Mouse (Mus musculus): ENCODE data around the gene Pcyt1b.

The Pcyt1b gene

GRCm38 (mm10) chrX:93654218-93655002, at the start of gene Pcyt1b:
Gene Pcyt1b, plus strand, starts transcription at chrX:93654863.
- no peaks in the 10 kb centered on the region for H3K36me3 ChIP-seq (ENCODE audit: control insufficient read depth, insufficient read depth, low read length, poor library complexity, severe bottlenecking)
- no peak for DNase-seq (ENCODE audit: low read depth, low spot score)
- H3K27me3 ChIP-seq (ENCODE audit: control insufficient read depth, insufficient read depth, low read length, poor library complexity, severe bottlenecking) = no peaks in the 10 kb centered on the region

DNA sequence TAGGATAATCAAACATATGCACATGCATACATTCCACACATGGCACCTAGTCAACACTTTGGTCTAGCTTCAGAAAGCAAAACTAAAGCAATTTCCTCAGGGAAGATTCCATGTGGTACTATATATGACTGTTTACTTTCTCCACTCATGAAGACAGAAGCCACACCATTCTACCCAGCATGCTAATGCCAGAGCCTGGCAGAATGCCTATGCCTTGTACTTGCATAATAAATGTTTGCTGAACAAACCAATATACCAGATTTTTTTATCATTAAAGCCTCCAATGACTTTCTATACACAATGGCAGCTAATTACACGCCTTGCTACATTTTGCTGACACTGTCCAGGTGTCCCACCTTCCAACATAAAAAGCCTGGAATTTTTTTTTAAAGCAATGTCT, 24.4 kb upstream of the Pcyt1b start:
- Histone ChIP-seq H3K27me3 (ENCODE audit: control insufficient read depth, insufficient read depth, low read length, poor library complexity, severe bottlenecking) (no peaks in the 10 kb centered on the region), H3K36me3 (ENCODE audit: control insufficient read depth, insufficient read depth, low read length, poor library complexity, severe bottlenecking) (no peaks in the 10 kb centered on the region)
- DNase-seq (ENCODE audit: low read depth, low spot score) = no peak

DNA sequence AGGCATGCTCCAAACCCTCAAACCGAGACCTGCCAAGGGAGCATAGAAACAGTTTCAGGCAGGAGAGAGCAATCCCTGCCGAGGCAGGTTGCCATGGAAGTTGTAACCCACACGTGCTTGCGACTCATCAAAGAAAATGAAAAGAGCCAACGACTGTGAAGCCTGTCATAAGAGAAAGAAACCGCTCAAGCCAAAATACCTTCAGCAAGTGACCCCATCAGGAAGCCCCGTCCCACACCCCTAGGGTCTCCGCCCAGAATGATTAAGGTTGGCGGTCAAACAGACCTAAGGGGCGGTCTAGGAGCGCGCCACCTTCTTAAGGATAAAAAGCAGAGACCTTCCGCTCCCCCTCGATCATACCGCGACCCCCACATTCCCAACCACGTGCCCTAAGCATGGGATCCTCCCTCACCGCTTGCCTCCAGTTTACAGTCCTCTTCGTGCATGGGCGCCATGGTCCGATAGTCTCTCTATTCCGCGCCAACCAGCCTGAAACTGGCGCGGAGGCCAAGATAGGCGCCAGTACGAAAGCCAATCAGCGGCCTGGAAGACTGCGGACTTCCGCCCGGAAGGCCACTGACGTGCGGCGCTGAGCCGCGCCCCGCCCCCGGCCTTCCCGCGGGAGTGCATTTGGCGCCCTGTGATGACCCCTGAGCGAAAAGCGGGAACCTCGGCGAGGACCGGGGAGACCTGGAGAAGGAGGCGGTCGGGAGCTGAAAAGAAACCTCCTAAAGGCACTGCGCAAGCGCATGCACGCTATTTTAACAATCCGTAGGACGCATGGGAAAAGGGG, 22.8 kb upstream of the Pcyt1b start, which contains the start of gene Pola1:
Gene Pola1 (minus strand): TSS at position 499 of the 793 bp plus-strand sequence.
- H3K27me3 ChIP-seq (ENCODE audit: control insufficient read depth, insufficient read depth, low read length, poor library complexity, severe bottlenecking) = no peaks in the 10 kb centered on the region
- DNase-seq (ENCODE audit: low read depth, low spot score) = peak; percentile 71
- H3K36me3 ChIP-seq (ENCODE audit: control insufficient read depth, insufficient read depth, low read length, poor library complexity, severe bottlenecking) = no peaks in the 10 kb centered on the region

GRCm38 (mm10) chrX:93634861-93635375, 19.7 kb upstream of the Pcyt1b start:
- Histone ChIP-seq H3K36me3 (ENCODE audit: control insufficient read depth, insufficient read depth, low read length, poor library complexity, severe bottlenecking) (no peaks in the 10 kb centered on the region), H3K27me3 (ENCODE audit: control insufficient read depth, insufficient read depth, low read length, poor library complexity, severe bottlenecking) (no peaks in the 10 kb centered on the region)
- DNase-seq (ENCODE audit: low read depth, low spot score) = no peak

GRCm38 (mm10) chrX:93643600-93643999, 11.1 kb upstream of the Pcyt1b start:
- DNase-seq (ENCODE audit: low read depth, low spot score) = no peak
- H3K27me3 ChIP-seq (ENCODE audit: control insufficient read depth, insufficient read depth, low read length, poor library complexity, severe bottlenecking) = no peaks in the 10 kb centered on the region

DNA sequence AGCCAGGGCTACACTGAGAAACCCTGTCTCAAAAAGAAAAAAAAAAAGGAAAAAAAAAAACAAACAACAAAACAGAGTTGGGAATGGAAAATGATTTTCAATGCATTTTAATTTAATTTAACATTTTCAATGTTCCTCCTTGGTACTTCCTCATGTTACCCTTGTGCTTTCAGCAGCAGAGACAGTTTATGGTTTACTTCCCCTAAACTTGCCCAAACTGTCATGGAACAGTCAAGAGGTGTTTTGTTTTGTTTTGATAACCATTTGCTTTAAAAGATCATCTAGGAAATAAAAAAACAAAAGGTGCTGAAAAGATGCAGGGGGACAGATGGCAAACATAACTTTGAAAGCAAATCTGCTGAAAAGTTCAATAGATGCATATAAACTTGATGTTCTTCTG, 10.6 kb upstream of the Pcyt1b start:
- H3K27me3 ChIP-seq (ENCODE audit: control insufficient read depth, insufficient read depth, low read length, poor library complexity, severe bottlenecking) = no peaks in the 10 kb centered on the region
- DNase-seq (ENCODE audit: low read depth, low spot score) = no peak
- H3K36me3 ChIP-seq (ENCODE audit: control insufficient read depth, insufficient read depth, low read length, poor library complexity, severe bottlenecking) = no peaks in the 10 kb centered on the region

More at GRCm38 (mm10) chrX:93643600-93643999, 11.1 kb upstream of the Pcyt1b start:
- H3K36me3 ChIP-seq (ENCODE audit: control insufficient read depth, insufficient read depth, low read length, poor library complexity, severe bottlenecking) = no peaks in the 10 kb centered on the region

GRCm38 (mm10) chrX:93650738-93651137, 3.9 kb upstream of the Pcyt1b start:
- no peak for DNase-seq (ENCODE audit: low read depth, low spot score)
- no peaks in the 10 kb centered on the region for H3K27me3 ChIP-seq (ENCODE audit: control insufficient read depth, insufficient read depth, low read length, poor library complexity, severe bottlenecking)
- H3K36me3 ChIP-seq (ENCODE audit: control insufficient read depth, insufficient read depth, low read length, poor library complexity, severe bottlenecking) = no peaks in the 10 kb centered on the region

DNA sequence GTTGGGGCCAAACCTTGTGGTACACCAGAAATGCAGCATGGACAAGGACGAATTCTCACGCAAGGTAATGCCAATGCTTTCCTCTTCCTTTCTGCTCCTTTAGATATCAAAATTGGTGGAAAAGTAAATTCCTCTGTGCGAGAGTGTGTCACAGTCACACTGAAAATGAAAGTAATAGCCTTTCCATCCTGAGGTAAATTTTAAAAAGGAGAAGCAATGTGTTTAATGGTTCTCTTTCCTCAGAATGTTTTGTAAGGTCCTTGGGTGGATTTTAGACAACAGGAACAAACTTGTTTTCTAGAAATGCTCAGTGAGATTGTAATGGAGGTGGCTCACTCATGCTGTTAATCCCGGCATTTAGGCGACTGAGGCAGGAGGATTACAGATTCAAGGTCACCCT, 490 bp downstream of the Pcyt1b start:
- H3K36me3 ChIP-seq (ENCODE audit: control insufficient read depth, insufficient read depth, low read length, poor library complexity, severe bottlenecking) = no peaks in the 10 kb centered on the region
- no peak for DNase-seq (ENCODE audit: low read depth, low spot score)
- no peaks in the 10 kb centered on the region for H3K27me3 ChIP-seq (ENCODE audit: control insufficient read depth, insufficient read depth, low read length, poor library complexity, severe bottlenecking)

DNA sequence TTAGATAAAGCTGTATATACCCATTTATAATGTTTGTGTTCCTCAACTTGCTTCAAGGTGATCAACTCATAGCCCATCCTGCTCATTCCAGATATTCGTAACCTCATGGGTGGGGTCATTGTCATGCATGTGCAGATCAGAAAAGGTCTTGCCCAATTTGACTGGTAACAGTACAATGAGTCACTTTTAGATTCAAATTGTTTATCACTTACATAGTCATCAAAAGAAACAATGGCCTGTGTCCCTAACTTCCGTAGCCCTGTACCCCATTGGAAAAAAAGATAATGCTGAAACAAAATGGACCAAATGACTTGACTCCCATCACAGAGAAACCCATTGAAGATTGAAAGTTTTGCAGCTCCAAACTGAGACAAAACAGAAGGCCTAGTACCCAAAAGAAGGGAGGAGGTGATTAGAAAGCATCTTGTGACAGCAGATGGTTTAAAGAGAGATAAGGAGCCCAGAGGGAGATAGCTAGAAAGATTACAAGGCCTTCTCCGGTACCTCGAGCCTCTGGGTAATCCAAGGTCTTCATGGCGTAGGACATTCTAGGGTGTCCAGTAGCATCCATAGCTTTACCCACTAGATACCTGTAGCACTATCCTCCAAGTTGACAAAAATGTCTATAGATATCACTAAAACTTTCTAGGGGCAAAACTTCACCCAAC, 9.4 kb downstream of the Pcyt1b start:
- DNase-seq (ENCODE audit: low read depth, low spot score) = no peak
- no peaks in the 10 kb centered on the region for H3K36me3 ChIP-seq (ENCODE audit: control insufficient read depth, insufficient read depth, low read length, poor library complexity, severe bottlenecking)
- H3K27me3 ChIP-seq (ENCODE audit: control insufficient read depth, insufficient read depth, low read length, poor library complexity, severe bottlenecking) = no peaks in the 10 kb centered on the region

- DNase-seq (ENCODE audit: low read depth, low spot score) = no peak
- H3K27me3 ChIP-seq (ENCODE audit: control insufficient read depth, insufficient read depth, low read length, poor library complexity, severe bottlenecking) = no peaks in the 10 kb centered on the region
- H3K36me3 ChIP-seq (ENCODE audit: control insufficient read depth, insufficient read depth, low read length, poor library complexity, severe bottlenecking) = no peaks in the 10 kb centered on the region
Observed at GRCm38 (mm10) chrX:93664787-93665186, 10.1 kb downstream of the Pcyt1b start.

DNA sequence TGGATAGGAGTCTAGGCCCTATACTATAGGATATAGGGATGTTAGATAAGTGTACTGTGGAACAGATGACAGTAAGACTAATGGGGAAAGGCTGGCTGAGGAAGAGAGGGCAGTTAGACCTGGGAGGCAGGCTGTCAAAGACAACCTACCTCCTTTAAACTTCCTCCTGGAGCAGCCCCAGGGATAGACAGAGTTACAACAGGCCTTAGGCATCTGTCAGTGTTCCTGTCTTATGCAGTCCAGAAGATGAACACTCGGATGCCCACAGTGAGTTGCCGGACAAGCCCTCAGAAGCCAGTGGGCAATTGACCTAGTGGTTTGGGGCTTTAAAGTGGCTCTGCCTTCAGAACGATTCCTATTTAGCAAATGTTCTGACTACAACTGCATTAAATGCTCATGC, 19.8 kb downstream of the Pcyt1b start:
- Histone ChIP-seq H3K27me3 (ENCODE audit: control insufficient read depth, insufficient read depth, low read length, poor library complexity, severe bottlenecking) (no peaks in the 10 kb centered on the region), H3K36me3 (ENCODE audit: control insufficient read depth, insufficient read depth, low read length, poor library complexity, severe bottlenecking) (no peaks in the 10 kb centered on the region)
- DNase-seq (ENCODE audit: low read depth, low spot score) = no peak

GRCm38 (mm10) chrX:93674836-93675795, 20.5 kb downstream of the Pcyt1b start:
- Histone ChIP-seq H3K27me3 (ENCODE audit: control insufficient read depth, insufficient read depth, low read length, poor library complexity, severe bottlenecking) (no peaks in the 10 kb centered on the region), H3K36me3 (ENCODE audit: control insufficient read depth, insufficient read depth, low read length, poor library complexity, severe bottlenecking) (no peaks in the 10 kb centered on the region)
- peak; percentile 53 for DNase-seq (ENCODE audit: low read depth, low spot score)

GRCm38 (mm10) chrX:93676228-93676627, 21.6 kb downstream of the Pcyt1b start:
- H3K36me3 ChIP-seq (ENCODE audit: control insufficient read depth, insufficient read depth, low read length, poor library complexity, severe bottlenecking) = no peaks in the 10 kb centered on the region

GRCm38 (mm10) chrX:93689287-93689686, 34.6 kb downstream of the Pcyt1b start:
- Histone ChIP-seq H3K36me3 (ENCODE audit: control insufficient read depth, insufficient read depth, low read length, poor library complexity, severe bottlenecking) (no peaks in the 10 kb centered on the region), H3K27me3 (ENCODE audit: control insufficient read depth, insufficient read depth, low read length, poor library complexity, severe bottlenecking) (no peaks in the 10 kb centered on the region)
- peak; percentile 73 for DNase-seq (ENCODE audit: low read depth, low spot score)

More at GRCm38 (mm10) chrX:93676228-93676627, 21.6 kb downstream of the Pcyt1b start:
- DNase-seq (ENCODE audit: low read depth, low spot score) = no peak
- no peaks in the 10 kb centered on the region for H3K27me3 ChIP-seq (ENCODE audit: control insufficient read depth, insufficient read depth, low read length, poor library complexity, severe bottlenecking)

Measured in splenic B cell, adult 2 months (primary cell).